Mouse (Mus musculus) midbrain, postnatal 0 days (tissue): ENCODE data around the gene Scai. TPM values are rescaled to one million over a fixed set of nuclear protein-coding genes. Genes with fewer than 3 reads are reported as not detected.

Source experiments
- ATAC-seq: fragments of 200-750 bp; cut with Nextera tagmentation; 2 replicates; pipeline ENCODE4 v1.8.0; 2017; ENCODE audit warnings: moderate number of reproducible peaks, mild to moderate bottlenecking, moderate TSS enrichment, moderate library complexity; ENCODE audit not compliant: low FRiP score
- DNase-seq: peaks from one replicate; pipeline ENCODE4 v3.0.0-alpha.2; 2015; ENCODE audit warnings: low spot score
- H3K27ac ChIP-seq: fragments of 300-500 bp; sonication (generic); 2 replicates; pipeline ENCODE4 v1.5.1; 2014; ENCODE audit warnings: low read depth, mild to moderate bottlenecking, low read length, mixed read lengths
- H3K27me3 ChIP-seq: fragments of 300-500 bp; sonication (generic); 2 replicates; pipeline ENCODE4 v1.6.1; 2014; ENCODE audit warnings: low read length, control low read depth, mixed read lengths; ENCODE audit not compliant: insufficient read depth
- H3K36me3 ChIP-seq: fragments of 300-500 bp; sonication (generic); 2 replicates; pipeline ENCODE4 v1.6.1; 2014; ENCODE audit warnings: low read length, control low read depth, mixed read lengths; ENCODE audit not compliant: insufficient read depth
- H3K4me1 ChIP-seq: fragments of 300-500 bp; sonication (generic); 2 replicates; pipeline ENCODE4 v1.6.1; 2014; ENCODE audit warnings: mild to moderate bottlenecking, control low read depth, antibody characterized with exemption, low read length, mixed read lengths; ENCODE audit not compliant: insufficient read depth
- H3K4me2 ChIP-seq: fragments of 300-500 bp; sonication (generic); 2 replicates; pipeline ENCODE4 v1.6.1; 2014; ENCODE audit warnings: low read depth, mild to moderate bottlenecking, low read length, mixed read lengths; ENCODE audit not compliant: poor library complexity, severe bottlenecking
- H3K4me3 ChIP-seq: fragments of 300-500 bp; sonication (generic); 2 replicates; pipeline ENCODE4 v1.5.1; 2014; ENCODE audit warnings: low read depth, mild to moderate bottlenecking, low read length, moderate library complexity
- H3K9ac ChIP-seq: fragments of 300-500 bp; sonication (generic); replicated peaks from 2 replicates; pipeline ENCODE4 v1.6.1; 2014; ENCODE audit warnings: mild to moderate bottlenecking, low read length, moderate library complexity, mixed read lengths; ENCODE audit not compliant: poor library complexity, severe bottlenecking
- H3K9me3 ChIP-seq: fragments of 300-500 bp; sonication (generic); 2 replicates; pipeline ENCODE4 v1.6.1; 2016; ENCODE audit warnings: low read length, control low read depth
- CTCF ChIP-seq: IDR thresholded peaks from 2 replicates; pipeline ENCODE4 v1.5.1; 2016; ENCODE audit warnings: antibody characterized with exemption, mild to moderate bottlenecking
- WGBS: fragments of 180-500 bp; shearing (Covaris S2); extraction: QIAGEN DNeasy Blood & Tissue Kit; methylation state at CpG from one replicate; pipeline ENCODE4 v1.1.7; 2014; 5-methylcytosine and 5-hydroxymethylcytosine counted together
- polyA plus RNA-seq: library from polyadenylated mRNA; unstranded; fragments of >200 nt; fragmentation: Nextera tagmentation; extraction: Ambion mirVana; gene quantifications from 2 replicates; pipeline ENCODE4 v1.2.1, GENCODE M21; 2015
- total RNA-seq: library from RNA; depleted of rRNA; stranded (reverse); fragments of >200 nt; gene quantifications from 2 replicates; pipeline ENCODE4 v1.2.3, GENCODE M21; 2014

Scai gene
- total and polyA plus RNA-seq, 2 experiments from 2014 or later = 13.8 to 59.5 TPM

- Histone ChIP-seq H3K36me3 (peaks cover 9% of the 10 kb centered on the region; the same call in 1 of the 2 replicates), H3K4me1 (peaks cover 5% of the 10 kb centered on the region; the same call in 1 of the 2 replicates), H3K9me3 (no peaks in the 10 kb centered on the region), H3K9ac (no peak overlapping the region), H3K4me2 (no peak overlapping the region), H3K27me3 (no peaks in the 10 kb centered on the region), H3K4me3 (no peak overlapping the region), H3K27ac (no peak overlapping the region)
- no peak for TF ChIP-seq CTCF
- 74% methylated on average over 3 of the region's 3 CpGs for WGBS
- no peak for ATAC-seq
- no peak for DNase-seq
Observed at GRCm38 (mm10) chr2:39185942-39186341, 4.6 kb downstream of the Scai start.

GRCm38 (mm10) chr2:39183587-39183986 is 6.9 kb downstream of the Scai start:
- DNase-seq = no peak
- H3K4me3 ChIP-seq = no peak overlapping the region
- H3K27ac ChIP-seq = no peak overlapping the region
- no peak for ATAC-seq
- no peaks in the 10 kb centered on the region for H3K27me3 ChIP-seq
- 87% methylated on average over 2 of the region's 2 CpGs for WGBS
- no peak overlapping the region for H3K9ac ChIP-seq
- peaks cover 12% of the 10 kb centered on the region; the same call in 1 of the 2 replicates for H3K36me3 ChIP-seq
- no peak for TF ChIP-seq CTCF
- H3K4me2 ChIP-seq = no peak overlapping the region
- H3K4me1 ChIP-seq = 0 out of 2 replicates have a peak, but pooled peaks cover 1% of the 10 kb centered on the region
- H3K9me3 ChIP-seq = no peaks in the 10 kb centered on the region

- no peak overlapping the region for H3K4me3 ChIP-seq
Observed at GRCm38 (mm10) chr2:39160996-39161395, 29.5 kb downstream of the Scai start.

GRCm38 (mm10) chr2:39157916-39158315 is 32.6 kb downstream of the Scai start:
- H3K4me1 ChIP-seq = no peaks in the 10 kb centered on the region
- ATAC-seq (no peak), DNase-seq (peak; percentile 4)
- H3K9me3 ChIP-seq = no peaks in the 10 kb centered on the region
- no peak overlapping the region for H3K9ac ChIP-seq
- no peaks in the 10 kb centered on the region for H3K27me3 ChIP-seq
- no peak for TF ChIP-seq CTCF
- no peak overlapping the region for H3K27ac ChIP-seq
- 76% methylated on average over 1 of the region's 1 CpGs for WGBS
- H3K36me3 ChIP-seq = peaks cover 3% of the 10 kb centered on the region; the same call in 1 of the 2 replicates
- no peak overlapping the region for H3K4me3 ChIP-seq
- no peak overlapping the region for H3K4me2 ChIP-seq

More at GRCm38 (mm10) chr2:39160996-39161395, 29.5 kb downstream of the Scai start:
- Histone ChIP-seq H3K36me3 (peaks cover 3% of the 10 kb centered on the region; the same call in 1 of the 2 replicates), H3K9me3 (no peaks in the 10 kb centered on the region), H3K27me3 (no peaks in the 10 kb centered on the region), H3K4me2 (no peak overlapping the region), H3K27ac (no peak overlapping the region), H3K4me1 (no peaks in the 10 kb centered on the region), H3K9ac (no peak overlapping the region)
- no peak for TF ChIP-seq CTCF
- no peak for ATAC-seq
- 90% methylated on average over 1 of the region's 1 CpGs for WGBS
- no peak for DNase-seq

- H3K9ac ChIP-seq = no peak overlapping the region
- no peak overlapping the region for H3K4me3 ChIP-seq
- no peak overlapping the region for H3K4me2 ChIP-seq
- no peaks in the 10 kb centered on the region for H3K4me1 ChIP-seq
- TF ChIP-seq CTCF = no peak
- no peak overlapping the region for H3K27ac ChIP-seq
- DNase-seq (no peak), ATAC-seq (no peak)
- 76% methylated on average over 1 of the region's 1 CpGs for WGBS
- H3K36me3 ChIP-seq = peaks cover 3% of the 10 kb centered on the region; the same call in 1 of the 2 replicates
- no peaks in the 10 kb centered on the region for H3K27me3 ChIP-seq
- H3K9me3 ChIP-seq = no peaks in the 10 kb centered on the region
Observed at GRCm38 (mm10) chr2:39156821-39157220, 33.7 kb downstream of the Scai start.

GRCm38 (mm10) chr2:39150943-39151342 is 39.6 kb downstream of the Scai start:
- Histone ChIP-seq H3K4me2 (no peak overlapping the region), H3K27me3 (no peaks in the 10 kb centered on the region), H3K9me3 (no peaks in the 10 kb centered on the region), H3K4me3 (no peak overlapping the region), H3K9ac (no peak overlapping the region), H3K36me3 (no peaks in the 10 kb centered on the region), H3K4me1 (no peaks in the 10 kb centered on the region), H3K27ac (no peak overlapping the region)
- 85% methylated on average over 2 of the region's 2 CpGs for WGBS
- DNase-seq = no peak
- no peak for TF ChIP-seq CTCF
- ATAC-seq = no peak
